Mouse (Mus musculus): ENCODE measurements around the gene Ildr2. TPM values are rescaled to one million over a fixed set of nuclear protein-coding genes. Genes with fewer than 3 reads are reported as not detected.
A peak's percentile ranks its signal among the peaks of the same experiment; 100 is the strongest.

The Ildr2 gene
- total RNA-seq (2014; rRNA removed) (15.0 and 20.7 TPM in 2 replicates), polyA plus RNA-seq (2012; rRNA removed) (6.6 and 15.3 TPM in 2 replicates)

DNA sequence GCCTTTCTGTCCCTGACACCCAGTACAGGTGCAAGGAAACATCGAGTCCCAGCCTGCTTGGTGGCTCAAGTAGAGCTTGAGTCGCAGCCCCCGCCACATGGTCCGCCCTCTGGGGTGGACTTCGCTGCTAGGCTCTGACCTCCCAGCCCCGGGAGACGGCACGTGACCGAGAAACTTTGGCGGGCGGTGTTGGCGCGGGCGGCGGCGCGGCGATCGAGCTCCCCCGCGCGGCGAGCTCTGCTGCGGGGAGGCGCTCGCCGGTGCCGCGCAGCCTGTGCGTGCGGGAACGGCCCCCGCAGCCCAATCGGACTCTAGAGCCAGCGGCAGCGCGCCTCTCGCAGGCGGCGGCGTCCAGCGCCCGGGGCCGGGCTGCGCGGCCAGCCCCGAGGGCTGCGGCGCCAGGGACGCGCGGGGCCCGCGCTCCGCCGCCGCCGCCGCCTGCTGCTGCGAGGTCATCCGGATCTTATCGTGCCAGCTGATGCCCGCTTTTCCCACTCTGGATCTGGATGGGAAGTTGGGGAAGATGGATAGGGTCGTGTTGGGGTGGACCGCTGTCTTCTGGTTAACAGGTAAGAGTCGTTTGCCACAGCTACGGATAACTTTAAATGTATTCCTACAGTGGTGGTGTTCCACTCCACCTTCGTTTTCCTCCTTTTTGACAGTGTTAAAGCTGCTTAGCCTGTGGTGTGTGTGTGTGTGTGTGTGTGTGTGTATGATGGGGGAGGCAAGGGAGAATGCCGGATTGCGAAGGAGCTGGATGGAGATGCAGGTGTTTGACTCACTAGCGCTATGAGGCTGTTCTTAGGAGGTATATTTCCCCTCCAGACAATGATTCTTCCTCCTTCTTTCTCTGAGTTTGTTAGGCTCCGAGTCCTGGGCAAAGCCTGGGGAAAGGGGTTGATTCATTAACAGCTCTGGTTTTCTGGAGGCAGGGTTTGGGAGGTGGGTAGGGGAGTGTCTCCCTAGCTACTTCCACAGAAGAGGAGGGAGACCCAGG is at the start of gene Ildr2:
Ildr2 (plus strand) TSS at position 242 of the 997 bp plus-strand sequence.
- Histone ChIP-seq H3K9ac (ENCODE audit: low read depth, low read length) (peak within 1 kb of the TSS; percentile 76), H3K27ac (replicated peaks; ENCODE audit: insufficient read depth, low read depth, low read length) (no peak within 1 kb of the TSS), H3K4me1 (ENCODE audit: control insufficient read depth, insufficient read depth, low read length) (peaks cover 7% of the 10 kb centered on the region), H3K36me3 (ENCODE audit: control insufficient read depth, insufficient read depth, low read length) (no peaks in the 10 kb centered on the region), H3K27me3 (ENCODE audit: control insufficient read depth, insufficient read depth, low read length) (no peaks in the 10 kb centered on the region), H3K4me3 (ENCODE audit: insufficient read depth, low read depth, low read length) (peak within 1 kb of the TSS; percentile 56), H3K79me2 (ENCODE audit: control insufficient read depth, insufficient read depth, low read length) (peaks cover 13% of the 10 kb centered on the region)
- WGBS, result under 1% methylated on average over 70 of the region's 72 CpGs
- DNase-seq (ENCODE audit: extremely low read depth, low read depth, low spot score), result peak; percentile 52
- peak; percentile 19; the same call in 1 of the 2 replicates for TF ChIP-seq CTCF (IDR thresholded peaks at IDR 0.05; ENCODE audit: low read depth, low read length)
- no peak for TF ChIP-seq POLR2A (IDR thresholded peaks at IDR 0.05; ENCODE audit: extremely low read depth, insufficient read depth, low read length)

DNA sequence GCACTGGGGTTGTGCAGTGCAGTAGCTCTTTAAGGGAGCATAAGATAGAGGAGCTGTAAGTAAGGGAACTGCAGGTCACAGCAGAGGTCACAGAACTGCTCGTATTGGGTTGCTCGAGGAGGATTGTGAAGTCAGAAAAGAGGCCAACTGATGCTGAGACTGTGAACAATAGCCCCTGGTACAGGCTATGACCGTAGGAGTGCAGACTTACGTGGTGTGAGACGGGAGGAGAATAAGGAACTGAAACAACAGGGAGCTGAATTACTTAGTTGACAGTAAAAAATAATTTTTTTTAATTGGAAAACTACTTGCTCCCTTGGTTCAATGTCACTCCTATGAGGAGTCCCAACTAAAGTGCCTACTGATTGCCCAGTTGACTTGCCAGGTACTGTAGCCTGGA is 49.8 kb upstream of the Ildr2 start:
- H3K27me3 ChIP-seq (ENCODE audit: control insufficient read depth, insufficient read depth, low read length), result no peaks in the 10 kb centered on the region
- no peaks in the 10 kb centered on the region for H3K4me1 ChIP-seq (ENCODE audit: control insufficient read depth, insufficient read depth, low read length)
- H3K4me3 ChIP-seq (ENCODE audit: insufficient read depth, low read depth, low read length), result no peak overlapping the region
- TF ChIP-seq CTCF (IDR thresholded peaks at IDR 0.05; ENCODE audit: low read depth, low read length) (no peak), POLR2A (IDR thresholded peaks at IDR 0.05; ENCODE audit: extremely low read depth, insufficient read depth, low read length) (no peak)
- H3K79me2 ChIP-seq (ENCODE audit: control insufficient read depth, insufficient read depth, low read length), result no peaks in the 10 kb centered on the region
- H3K9ac ChIP-seq (ENCODE audit: low read depth, low read length), result no peak overlapping the region
- 59% methylated on average over 5 of the region's 5 CpGs for WGBS
- no peak overlapping the region for H3K27ac ChIP-seq (replicated peaks; ENCODE audit: insufficient read depth, low read depth, low read length)
- DNase-seq (ENCODE audit: extremely low read depth, low read depth, low spot score), result no peak
- no peaks in the 10 kb centered on the region for H3K36me3 ChIP-seq (ENCODE audit: control insufficient read depth, insufficient read depth, low read length)

DNA sequence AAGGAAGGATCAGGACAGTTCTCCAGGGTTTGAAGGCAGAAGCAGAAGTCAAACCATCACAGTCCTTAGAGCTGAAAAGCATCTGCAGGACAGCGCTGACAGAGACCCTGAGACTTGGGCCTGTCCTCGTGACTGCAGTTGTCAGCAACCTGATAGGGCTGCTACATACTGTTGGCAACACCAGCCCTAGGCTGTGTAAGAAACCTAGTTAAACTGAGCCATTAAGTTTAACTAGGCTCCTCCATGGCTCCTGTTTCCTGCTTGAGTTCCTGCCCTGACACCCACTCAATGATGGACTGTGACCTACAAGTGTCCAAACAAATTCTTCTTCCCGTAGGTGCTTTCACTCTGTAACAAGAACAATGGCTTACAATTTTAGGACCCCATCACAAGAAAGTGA is 48.8 kb upstream of the Ildr2 start:
- Histone ChIP-seq H3K27ac (replicated peaks; ENCODE audit: insufficient read depth, low read depth, low read length) (no peak overlapping the region), H3K4me1 (ENCODE audit: control insufficient read depth, insufficient read depth, low read length) (no peaks in the 10 kb centered on the region), H3K36me3 (ENCODE audit: control insufficient read depth, insufficient read depth, low read length) (no peaks in the 10 kb centered on the region), H3K79me2 (ENCODE audit: control insufficient read depth, insufficient read depth, low read length) (no peaks in the 10 kb centered on the region), H3K4me3 (ENCODE audit: insufficient read depth, low read depth, low read length) (no peak overlapping the region), H3K27me3 (ENCODE audit: control insufficient read depth, insufficient read depth, low read length) (no peaks in the 10 kb centered on the region), H3K9ac (ENCODE audit: low read depth, low read length) (no peak overlapping the region)
- WGBS, result 78% methylated on average over 3 of the region's 3 CpGs
- TF ChIP-seq CTCF (IDR thresholded peaks at IDR 0.05; ENCODE audit: low read depth, low read length) (no peak), POLR2A (IDR thresholded peaks at IDR 0.05; ENCODE audit: extremely low read depth, insufficient read depth, low read length) (no peak)
- DNase-seq (ENCODE audit: extremely low read depth, low read depth, low spot score), result no peak

DNA sequence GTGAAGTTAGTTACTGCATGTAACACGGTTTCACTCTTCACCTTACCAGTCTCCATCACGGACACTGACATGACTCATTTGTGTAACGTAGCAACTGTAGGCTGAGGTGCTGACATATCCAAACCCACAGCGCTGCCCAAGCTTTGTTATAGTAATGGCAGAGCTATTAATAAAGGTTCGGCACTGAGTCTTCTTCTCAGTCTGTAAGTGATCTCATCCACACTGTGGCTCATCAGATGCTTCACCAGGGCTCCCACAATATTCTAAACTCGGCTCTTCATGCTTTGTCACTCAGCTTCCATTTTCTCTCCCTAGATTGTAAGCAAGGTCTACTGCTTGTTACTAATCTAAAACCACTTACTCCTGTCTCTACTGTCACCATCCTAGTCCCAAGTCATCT is 44.6 kb upstream of the Ildr2 start:
- Histone ChIP-seq H3K4me3 (ENCODE audit: insufficient read depth, low read depth, low read length) (no peak overlapping the region), H3K9ac (ENCODE audit: low read depth, low read length) (no peak overlapping the region), H3K27me3 (ENCODE audit: control insufficient read depth, insufficient read depth, low read length) (no peaks in the 10 kb centered on the region), H3K4me1 (ENCODE audit: control insufficient read depth, insufficient read depth, low read length) (no peaks in the 10 kb centered on the region), H3K36me3 (ENCODE audit: control insufficient read depth, insufficient read depth, low read length) (no peaks in the 10 kb centered on the region), H3K79me2 (ENCODE audit: control insufficient read depth, insufficient read depth, low read length) (no peaks in the 10 kb centered on the region), H3K27ac (replicated peaks; ENCODE audit: insufficient read depth, low read depth, low read length) (no peak overlapping the region)
- DNase-seq (ENCODE audit: extremely low read depth, low read depth, low spot score), result no peak
- no peak for TF ChIP-seq CTCF (IDR thresholded peaks at IDR 0.05; ENCODE audit: low read depth, low read length)
- no peak for TF ChIP-seq POLR2A (IDR thresholded peaks at IDR 0.05; ENCODE audit: extremely low read depth, insufficient read depth, low read length)
- 78% methylated on average over 6 of the region's 6 CpGs for WGBS

DNA sequence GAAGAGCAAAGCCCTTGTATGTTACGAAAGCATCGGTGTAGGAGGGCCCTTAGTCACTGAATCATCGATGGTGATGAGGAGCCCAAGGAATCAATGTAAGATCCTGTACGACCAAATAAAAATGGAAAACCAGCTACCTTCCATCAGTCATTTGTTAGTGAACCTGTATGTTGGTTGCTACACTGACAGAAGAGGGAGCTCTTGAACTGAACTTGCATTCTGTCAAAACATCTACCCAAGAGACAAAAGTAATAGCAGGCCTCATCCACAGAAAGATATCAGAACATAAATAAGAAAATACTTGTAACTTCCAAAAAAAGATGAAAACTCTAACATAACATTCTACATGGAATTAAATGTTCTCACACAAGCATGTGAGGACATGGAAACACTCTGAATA is 39.8 kb upstream of the Ildr2 start:
- Histone ChIP-seq H3K9ac (ENCODE audit: low read depth, low read length) (no peak overlapping the region), H3K27me3 (ENCODE audit: control insufficient read depth, insufficient read depth, low read length) (no peaks in the 10 kb centered on the region), H3K4me3 (ENCODE audit: insufficient read depth, low read depth, low read length) (no peak overlapping the region), H3K27ac (replicated peaks; ENCODE audit: insufficient read depth, low read depth, low read length) (no peak overlapping the region), H3K4me1 (ENCODE audit: control insufficient read depth, insufficient read depth, low read length) (no peaks in the 10 kb centered on the region), H3K79me2 (ENCODE audit: control insufficient read depth, insufficient read depth, low read length) (no peaks in the 10 kb centered on the region), H3K36me3 (ENCODE audit: control insufficient read depth, insufficient read depth, low read length) (no peaks in the 10 kb centered on the region)
- 75% methylated on average over 4 of the region's 4 CpGs for WGBS
- TF ChIP-seq POLR2A (IDR thresholded peaks at IDR 0.05; ENCODE audit: extremely low read depth, insufficient read depth, low read length) (no peak), CTCF (IDR thresholded peaks at IDR 0.05; ENCODE audit: low read depth, low read length) (peak; percentile 49)
- peak; percentile 70 for DNase-seq (ENCODE audit: extremely low read depth, low read depth, low spot score)
